Mouse (Mus musculus) embryo, embryonic 11 days (tissue): ENCODE measurements at regions not wholly inside any gene's neighbourhood (a gene's known extent, or its start where the extent isn't known, plus 50 kb on each side); places are given as distances from the start of the nearest gene placed in this dataset.

Experiments used
- DNase-seq: peaks from one replicate; pipeline ENCODE4 v3.0.0-alpha.2; 2015

DNA sequence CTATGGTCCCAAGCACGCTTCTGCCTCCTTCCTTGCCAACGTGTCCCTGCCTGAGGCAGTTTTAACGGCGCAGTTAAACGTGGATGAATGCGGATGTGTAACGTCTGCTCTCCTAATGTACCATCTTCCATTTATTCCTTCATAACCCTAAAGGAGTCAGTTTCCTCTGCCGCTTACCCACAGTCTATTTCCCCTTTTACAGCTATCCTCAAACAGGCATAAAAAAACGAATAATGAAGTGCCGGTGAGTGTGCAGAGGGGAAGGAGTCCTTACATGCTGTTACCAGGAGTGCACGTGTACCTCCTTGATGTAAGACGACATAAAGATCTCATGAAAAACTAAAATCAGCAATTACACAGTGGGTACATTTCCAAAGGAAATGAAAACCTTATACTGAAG is 54.3 kb upstream of the Krtap11-1 start:
- no peak for DNase-seq
